Mouse (Mus musculus) granulocyte monocyte progenitor cell, adult 5-6 weeks (primary cell): ENCODE measurements around the gene Pigt. TPM values are rescaled to one million over a fixed set of nuclear protein-coding genes. Genes with fewer than 3 reads are reported as not detected.
A peak's percentile ranks its signal among the peaks of the same experiment; 100 is the strongest.

Source experiments
- ATAC-seq: replicated peaks from 2 replicates; pipeline ENCODE4 v1.8.0; 2016; ENCODE audit warnings: mild to moderate bottlenecking, moderate TSS enrichment, inconsistent platforms; ENCODE audit not compliant: poor library complexity, severe bottlenecking
- total RNA-seq, 2 experiments: library from RNA; stranded (forward) in 1 of 2; stranded (reverse) in 1 of 2; fragments of 200-712, 200-1000 nt in 1 of 2; fragments of >200 nt in 1 of 2; fragmentation: Nextera tagmentation in 1 of 2; gene quantifications; 2 replicates each; pipeline ENCODE4 v1.2.3; 2014 to 2017

The Pigt gene
- total RNA-seq (2014; fragmentation: Nextera tagmentation) (97.1 and 103 TPM in 2 replicates), total RNA-seq (2017) (27.2 and 27.5 TPM in 2 replicates)

- ATAC-seq: peak; percentile 95
Measured at GRCm38 (mm10) chr2:164496847-164497690, at the start of gene Pigt. TSS of gene Pigt (plus strand) at chr2:164497520.

- ATAC-seq: no peak
Measured at GRCm38 (mm10) chr2:164448140-164448539, 49.2 kb upstream of the Pigt start.

DNA sequence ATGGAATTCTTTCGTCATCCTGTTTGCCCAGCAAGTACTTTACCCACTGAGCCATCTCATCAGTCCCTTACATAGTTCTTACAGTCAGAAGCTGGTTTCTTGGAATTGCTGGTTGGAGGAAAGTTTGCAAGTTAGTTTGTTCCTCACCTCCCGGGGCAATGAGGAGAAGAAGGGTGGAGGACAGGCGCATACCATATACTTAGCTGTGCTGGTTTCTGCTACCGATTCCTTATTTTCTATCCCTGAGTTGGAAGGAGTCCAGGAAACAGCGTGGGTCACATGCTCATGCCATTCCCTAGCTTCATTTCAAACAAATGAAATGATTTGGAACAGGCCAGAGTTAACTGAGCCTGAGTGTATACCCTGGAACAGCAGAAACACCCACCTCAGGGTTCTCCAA lies 48.4 kb upstream of the Pigt start:
- ATAC-seq: no peak

GRCm38 (mm10) chr2:164449341-164450042 lies 47.8 kb upstream of the Pigt start:
- no peak for ATAC-seq

DNA sequence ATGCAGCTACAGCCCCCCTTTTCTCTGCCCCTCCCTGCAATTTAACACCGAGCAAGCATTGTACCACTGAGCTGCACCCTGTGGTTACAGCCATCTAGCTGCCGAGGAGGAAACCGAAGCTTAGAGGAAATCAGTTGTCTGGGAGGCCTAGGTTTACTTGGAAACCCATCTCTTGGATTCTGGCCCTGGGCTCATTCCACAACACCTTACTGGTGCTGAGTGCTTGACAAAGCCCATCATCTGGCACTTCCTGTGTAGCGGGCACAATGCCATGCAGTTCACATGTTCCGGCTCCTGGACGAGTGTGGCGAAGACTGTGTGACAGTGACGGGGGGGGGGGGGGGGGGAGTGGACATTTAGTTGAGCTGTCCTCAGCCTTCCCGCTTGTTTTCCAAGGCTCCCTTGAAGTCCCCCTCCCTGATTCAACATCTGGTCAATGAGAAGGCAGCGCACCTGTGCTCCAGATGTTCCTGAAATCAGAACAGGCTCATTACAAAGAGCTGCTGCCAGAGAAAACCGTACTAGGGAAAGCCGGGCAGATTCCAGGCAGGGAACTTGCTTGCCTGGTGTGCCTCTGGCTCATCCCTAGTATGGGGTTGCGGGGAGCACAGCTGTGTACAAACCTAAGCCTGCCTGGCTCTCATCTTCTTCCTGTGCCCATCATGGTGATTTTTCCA lies 45.2 kb upstream of the Pigt start:
- ATAC-seq: no peak

- no peak for ATAC-seq
Measured at GRCm38 (mm10) chr2:164453047-164453757, 44.1 kb upstream of the Pigt start.

DNA sequence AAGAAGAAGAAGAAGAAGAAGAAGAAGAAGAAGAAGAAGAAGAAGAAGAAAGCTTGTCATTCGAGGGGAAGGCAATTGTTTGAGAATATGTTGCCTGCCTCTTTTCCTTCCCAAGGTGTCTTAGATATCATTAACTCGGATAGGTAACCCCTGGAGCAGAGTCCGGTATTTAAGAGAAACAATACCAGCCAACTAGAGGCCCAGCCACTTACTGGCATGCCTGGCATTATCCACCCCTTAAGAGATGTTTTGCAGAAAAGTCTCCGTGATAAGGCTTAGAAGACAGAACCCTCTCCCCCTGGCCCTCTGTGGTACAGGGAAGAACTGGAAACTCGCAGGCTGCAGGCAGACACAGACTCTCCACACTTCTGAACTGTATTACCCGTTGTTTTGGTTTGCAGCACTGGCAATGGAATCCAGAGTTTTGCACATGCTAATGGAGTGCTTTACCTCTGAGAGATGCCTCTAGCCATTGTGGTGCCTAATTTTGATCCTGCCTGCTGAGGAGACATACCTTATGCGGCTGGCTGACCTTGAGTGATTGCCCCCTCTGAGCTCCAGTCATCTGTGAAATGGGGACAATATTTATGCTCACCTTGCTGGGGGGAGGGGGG lies 43.3 kb upstream of the Pigt start:
- no peak for ATAC-seq

DNA sequence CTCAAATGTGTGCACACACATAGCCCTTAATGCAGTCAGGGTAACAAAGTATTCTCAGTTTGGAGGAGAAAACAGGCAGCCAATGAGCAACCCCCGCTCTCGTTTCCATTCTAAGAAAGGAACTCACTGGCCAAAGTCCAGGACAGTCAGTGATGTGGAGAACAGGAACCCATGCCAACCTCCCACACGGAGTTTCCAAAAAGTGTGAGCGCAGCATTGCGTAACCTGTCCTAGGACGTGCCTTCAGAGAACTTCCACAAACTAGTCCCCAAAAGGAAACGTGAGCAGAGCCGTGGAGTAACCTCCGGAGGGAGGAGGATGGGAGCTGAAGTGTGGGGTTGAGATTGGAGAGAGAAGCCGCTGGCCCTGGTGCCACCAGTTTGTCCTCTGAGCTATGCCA lies 42.5 kb upstream of the Pigt start:
- peak; percentile 93 for ATAC-seq

DNA sequence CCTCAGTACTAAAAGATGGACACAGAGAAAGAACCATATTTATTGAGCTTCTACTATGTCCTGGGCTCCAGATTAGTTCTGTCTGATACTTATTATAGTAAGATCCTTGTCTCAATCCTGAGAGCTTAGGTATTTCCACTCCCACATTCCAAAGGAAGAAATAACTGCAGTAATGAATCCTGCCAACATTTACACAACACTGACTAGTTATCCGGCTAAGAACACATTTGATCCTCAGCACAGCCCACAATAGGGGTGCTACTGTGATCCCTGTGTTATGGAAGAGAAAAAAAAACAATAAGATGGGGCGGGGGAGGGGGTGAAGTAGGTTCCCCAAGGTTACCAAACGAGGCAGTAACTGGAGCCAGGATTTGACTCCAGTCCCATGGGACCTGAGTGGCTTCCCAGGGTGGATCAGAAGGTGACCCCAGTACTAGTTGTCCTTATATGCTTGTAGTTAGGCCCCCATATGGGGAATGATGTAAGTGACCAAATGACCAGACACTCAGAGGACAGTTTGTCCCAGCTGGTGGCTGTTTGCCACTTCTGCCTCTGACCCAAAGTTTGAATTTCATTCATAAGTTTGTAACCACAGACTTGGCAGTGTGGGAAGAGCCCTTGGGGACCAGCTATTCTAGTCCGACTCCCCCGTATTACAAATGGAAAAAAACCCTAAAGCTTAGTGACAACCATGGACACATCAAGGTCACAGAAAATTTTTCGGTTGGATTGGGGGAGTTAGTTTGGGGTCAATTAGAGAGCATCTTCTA lies 41.7 kb upstream of the Pigt start:
- ATAC-seq: no peak

DNA sequence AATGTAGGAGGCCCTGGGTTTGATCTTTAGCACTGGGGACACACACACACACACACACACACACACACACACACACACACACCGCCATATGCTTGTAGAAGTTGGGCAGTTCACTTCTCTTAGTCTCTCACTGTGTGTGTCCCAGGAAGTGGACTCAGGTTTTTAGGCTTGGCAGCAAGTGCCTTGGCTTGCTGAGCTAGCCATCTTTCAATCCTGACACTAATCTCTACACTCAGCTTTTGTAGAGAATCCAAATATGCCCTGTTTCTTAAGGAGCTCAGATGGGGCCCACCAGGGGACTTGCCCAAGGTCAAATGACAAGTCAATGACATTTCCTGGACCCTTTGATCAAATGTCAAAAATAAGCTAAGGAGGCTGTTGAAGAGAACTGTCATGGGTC lies 40.9 kb upstream of the Pigt start:
- no peak for ATAC-seq

DNA sequence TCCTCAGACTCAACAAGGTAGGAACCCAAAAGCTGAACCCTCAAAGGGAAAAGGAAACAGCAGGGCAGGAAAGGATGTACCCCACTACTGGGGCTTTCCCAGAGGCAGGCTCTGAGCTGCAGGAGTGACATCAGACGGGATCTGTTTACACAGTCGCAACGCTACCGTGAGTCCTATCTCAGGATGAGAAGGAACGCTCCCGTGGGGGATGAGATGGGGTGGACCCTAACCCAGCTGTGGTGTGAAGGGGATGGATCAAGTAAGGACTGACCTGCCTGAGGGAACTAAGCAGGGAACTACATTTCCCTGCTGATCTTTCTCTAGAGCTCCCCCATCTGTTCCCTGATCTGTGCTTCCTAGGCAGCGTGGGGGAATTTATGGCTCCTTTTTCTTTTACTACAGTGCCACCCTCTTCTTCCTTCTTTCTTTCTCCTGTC lies 40.4 kb upstream of the Pigt start, which contains the start of gene Sys1:
TSS of gene Sys1 (plus strand) at position 101 of the 437 bp plus-strand sequence.
- no peak for ATAC-seq

DNA sequence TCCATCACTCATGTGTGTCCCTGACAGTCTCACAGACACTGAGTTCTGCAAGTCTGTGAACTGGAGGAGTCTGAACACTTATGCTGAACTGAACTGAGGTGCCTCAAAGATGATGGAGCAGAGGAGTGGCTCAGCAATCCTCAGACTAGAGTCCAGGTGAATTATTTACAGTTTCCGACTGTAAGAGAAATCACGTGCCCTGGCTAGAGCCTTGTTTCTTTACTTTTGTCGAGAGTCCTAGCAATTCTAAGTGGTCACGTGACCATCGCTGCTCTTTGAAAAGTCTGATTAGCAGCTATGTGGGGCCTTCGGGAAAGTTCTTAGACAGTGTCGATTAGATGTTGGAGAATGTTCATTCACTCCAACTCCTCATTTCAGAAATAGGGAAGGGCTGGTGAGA lies 39.4 kb upstream of the Pigt start:
- no peak for ATAC-seq

DNA sequence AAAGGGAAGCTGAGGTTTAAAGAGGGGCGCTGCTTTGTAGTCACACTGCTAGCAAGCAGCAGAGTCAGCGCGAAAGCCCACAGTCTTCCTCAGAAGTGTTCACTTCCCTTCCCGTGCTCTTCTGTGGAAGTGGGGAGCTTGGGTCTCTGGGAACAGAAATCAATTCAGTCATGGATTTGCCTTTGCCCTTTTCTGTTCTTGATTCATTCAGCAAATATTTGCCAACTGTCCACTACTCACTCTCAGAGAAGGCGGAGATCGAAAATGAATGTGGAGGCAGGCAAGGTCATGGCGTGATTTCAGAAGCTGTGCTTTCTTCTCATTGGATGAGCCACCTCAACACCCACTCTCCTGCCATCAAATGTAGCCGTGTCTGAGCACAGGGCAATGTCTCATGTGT lies 38.8 kb upstream of the Pigt start:
- no peak for ATAC-seq

- peak; percentile 88 for ATAC-seq
Measured at GRCm38 (mm10) chr2:164460745-164461551, 36.4 kb upstream of the Pigt start, which contains the start of gene Gm20458. TSS of gene Gm20458 (plus strand) at chr2:164460967.

DNA sequence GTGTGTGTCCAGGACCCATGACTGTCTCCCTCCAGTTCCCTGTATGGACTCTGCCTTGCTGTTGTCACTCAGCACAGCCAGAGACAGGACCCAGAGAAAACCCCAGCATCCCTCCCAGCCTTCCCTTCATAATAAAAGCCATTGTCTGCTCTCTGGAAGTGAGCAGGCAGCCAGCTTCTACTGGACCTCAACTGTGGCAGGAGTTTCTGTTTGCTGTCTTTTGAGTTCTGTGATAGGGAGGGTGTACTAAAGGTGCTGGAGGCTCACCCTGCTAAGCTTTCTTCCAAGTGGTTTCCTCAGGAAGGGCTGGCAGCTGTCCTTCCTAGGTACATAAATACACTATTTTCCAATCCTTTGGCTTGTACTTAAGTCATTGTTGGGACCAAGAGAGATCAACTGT lies 32.2 kb upstream of the Pigt start:
- no peak for ATAC-seq

- no peak for ATAC-seq
Measured at GRCm38 (mm10) chr2:164466787-164467186, 30.5 kb upstream of the Pigt start.

DNA sequence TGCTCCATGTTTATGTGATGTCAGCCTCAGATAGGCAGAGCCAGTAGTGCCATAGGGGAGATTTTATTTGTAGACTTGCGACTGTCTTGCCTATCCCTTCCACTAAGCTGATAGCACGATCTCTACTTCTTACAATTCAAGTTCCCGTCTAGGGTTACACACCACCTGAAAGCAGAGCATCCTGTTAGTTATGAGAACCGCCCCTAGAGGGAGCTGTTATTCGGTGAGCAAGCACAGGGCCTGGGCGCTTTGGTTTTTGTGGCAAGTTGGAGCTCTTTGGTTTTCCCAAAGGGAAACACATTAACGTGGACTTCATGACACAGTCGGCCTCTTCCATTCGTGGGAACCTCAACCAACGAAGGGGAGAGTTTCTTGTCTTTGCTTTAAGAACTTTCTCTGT lies 27.1 kb upstream of the Pigt start:
- ATAC-seq: peak; percentile 80

DNA sequence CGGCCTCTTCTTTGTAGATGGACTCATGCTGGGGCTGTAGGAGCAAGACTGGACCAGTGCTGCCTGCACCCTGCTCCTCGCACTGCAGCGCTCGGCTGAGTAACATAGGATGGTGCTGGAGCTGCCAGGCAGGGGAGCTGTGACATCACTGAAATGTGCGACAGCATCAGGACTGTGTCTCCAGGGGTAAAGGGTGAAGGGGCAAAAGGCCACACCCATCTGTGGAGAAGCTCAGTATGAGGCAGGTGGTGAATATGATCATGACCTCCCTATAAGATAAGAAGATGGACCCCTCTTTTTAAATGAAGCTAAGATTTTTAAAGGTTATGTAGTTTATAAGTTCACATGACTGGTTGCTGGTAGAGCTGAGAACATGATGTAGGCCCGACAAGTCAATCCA lies 23.7 kb upstream of the Pigt start, which contains the start of gene Trp53tg5:
TSS of gene Trp53tg5 (minus strand) at position 101 of the 400 bp plus-strand sequence.
- no peak for ATAC-seq
